Mouse (Mus musculus) CH12.LX (cell line): ENCODE data around the gene Mapk13. TPM values are rescaled to one million over a fixed set of nuclear protein-coding genes. Genes with fewer than 3 reads are reported as not detected.

Experiments
- DNase-seq: peaks from one replicate; pipeline ENCODE4 v3.0.0-alpha.2; 2013; ENCODE audit errors: extremely low read depth
- H3K27ac ChIP-seq: 2 replicates; pipeline ENCODE4 v1.5.1; 2012; ENCODE audit warnings: low read depth, mild to moderate bottlenecking, control low read depth, moderate library complexity; ENCODE audit not compliant: insufficient read depth
- H3K27me3 ChIP-seq: replicated peaks from 2 replicates; pipeline ENCODE3; 2012; ENCODE audit warnings: inconsistent platforms
- H3K36me3 ChIP-seq, 2 experiments: replicated peaks in 1 of 2; 2 replicates each; pipeline versions ENCODE3 to v1.6.1; 2012; ENCODE audit warnings: inconsistent platforms in 1 of 2, low read length in 1 of 2, mild to moderate bottlenecking in 1 of 2, mixed read lengths in 1 of 2, moderate library complexity in 1 of 2; ENCODE audit not compliant: control insufficient read depth in 1 of 2, insufficient read depth in 1 of 2
- H3K4me1 ChIP-seq, 2 experiments: 2 replicates each; pipeline ENCODE4 v1.6.1; 2012; ENCODE audit warnings: inconsistent platforms in 1 of 2, moderate library complexity in 1 of 2; ENCODE audit not compliant: insufficient read depth in 2 of 2, control insufficient read depth in 1 of 2
- H3K4me2 ChIP-seq: 2 replicates; pipeline ENCODE4 v1.6.1; 2012; ENCODE audit warnings: low read depth, mild to moderate bottlenecking, control low read depth; ENCODE audit not compliant: poor library complexity, insufficient read depth, severe bottlenecking
- H3K4me3 ChIP-seq, 3 experiments: fragments of 150-350 bp in 1 of 3; sonication (generic) in 1 of 3; replicated peaks in 1 of 3; 2 replicates each; pipeline versions ENCODE3 to v1.5.1; 2011 to 2012; ENCODE audit warnings: low read depth in 2 of 3, low read length in 2 of 3, mild to moderate bottlenecking in 2 of 3, moderate library complexity in 2 of 3, control low read depth in 1 of 3, improper control_type of control experiment in 1 of 3, inconsistent platforms in 1 of 3, mixed read lengths in 1 of 3; ENCODE audit not compliant: poor library complexity in 1 of 3
- H3K79me2 ChIP-seq: replicated peaks from 2 replicates; pipeline ENCODE4 v1.6.1; 2012; ENCODE audit warnings: mild to moderate bottlenecking, moderate library complexity; ENCODE audit not compliant: control insufficient read depth, poor library complexity, insufficient read depth, severe bottlenecking; ENCODE audit errors: extremely low read depth
- H3K9ac ChIP-seq: 2 replicates; pipeline ENCODE4 v1.6.1; 2012; ENCODE audit warnings: low read depth, mild to moderate bottlenecking, control low read depth, moderate library complexity; ENCODE audit not compliant: insufficient read depth
- H3K9me3 ChIP-seq: replicated peaks from 2 replicates; pipeline ENCODE3; 2012; ENCODE audit warnings: low read length, inconsistent platforms, mixed read lengths
- BHLHE40 ChIP-seq: IDR thresholded peaks from 2 replicates; pipeline ENCODE4 v1.6.1; 2011; ENCODE audit warnings: mild to moderate bottlenecking, low read depth, low read length, improper control_type of control experiment
- CHD1 ChIP-seq: IDR thresholded peaks from 2 replicates; pipeline ENCODE4 v1.6.1; 2012; ENCODE audit warnings: low read depth, low read length, improper control_type of control experiment, inconsistent platforms
- E2F4 ChIP-seq: IDR thresholded peaks from 2 replicates; pipeline ENCODE4 v1.6.1; 2011; ENCODE audit warnings: low read depth, low read length, improper control_type of control experiment; ENCODE audit not compliant: insufficient replicate concordance
- ELF1 ChIP-seq: IDR thresholded peaks from 2 replicates; pipeline ENCODE4 v1.6.1; 2014; ENCODE audit warnings: low read depth, mild to moderate bottlenecking, inconsistent platforms, low read length, improper control_type of control experiment
- ETS1 ChIP-seq: conservative IDR thresholded peaks from 2 replicates; pipeline ENCODE4 v1.6.1; 2012; ENCODE audit warnings: low read depth, mild to moderate bottlenecking, inconsistent platforms, low read length, improper control_type of control experiment, moderate library complexity
- GABPA ChIP-seq: IDR thresholded peaks from 2 replicates; pipeline ENCODE4 v1.6.1; 2012; ENCODE audit warnings: low read depth, low read length, improper control_type of control experiment, inconsistent platforms; ENCODE audit not compliant: insufficient replicate concordance
- IRF4 ChIP-seq: IDR thresholded peaks from 2 replicates; pipeline ENCODE4 v1.6.1; 2014; ENCODE audit warnings: low read depth, mild to moderate bottlenecking, inconsistent platforms, low read length, improper control_type of control experiment
- JUN ChIP-seq: IDR thresholded peaks from 2 replicates; pipeline ENCODE4 v1.6.1; 2011; ENCODE audit warnings: low read depth, mild to moderate bottlenecking, low read length, improper control_type of control experiment, moderate library complexity; ENCODE audit not compliant: insufficient read depth
- MAFK ChIP-seq: IDR thresholded peaks from 2 replicates; pipeline ENCODE4 v1.6.1; 2011; ENCODE audit warnings: low read length, improper control_type of control experiment; ENCODE audit not compliant: insufficient replicate concordance
- MAX ChIP-seq: IDR thresholded peaks from 2 replicates; pipeline ENCODE4 v1.6.1; 2011; ENCODE audit warnings: low read length, improper control_type of control experiment
- MAZ ChIP-seq: IDR thresholded peaks from 2 replicates; pipeline ENCODE4 v1.6.1; 2012; ENCODE audit warnings: low read depth, mild to moderate bottlenecking, inconsistent platforms, low read length, improper control_type of control experiment, moderate library complexity
- MEF2A ChIP-seq: IDR thresholded peaks from 2 replicates; pipeline ENCODE4 v1.6.1; 2014; ENCODE audit warnings: low read depth, mild to moderate bottlenecking, inconsistent platforms, low read length, improper control_type of control experiment, borderline replicate concordance
- MXI1 ChIP-seq: IDR thresholded peaks from 2 replicates; pipeline ENCODE4 v1.6.1; 2011; ENCODE audit warnings: mild to moderate bottlenecking, low read depth, low read length, improper control_type of control experiment
- NELFE ChIP-seq: IDR thresholded peaks from 2 replicates; pipeline ENCODE4 v1.6.1; 2011; ENCODE audit warnings: low read depth, low read length, improper control_type of control experiment
- NRF1 ChIP-seq: IDR thresholded peaks from 2 replicates; pipeline ENCODE4 v1.6.1; 2014; ENCODE audit warnings: low read depth, mild to moderate bottlenecking, inconsistent platforms, low read length, improper control_type of control experiment, moderate library complexity
- PAX5 ChIP-seq: IDR thresholded peaks from 2 replicates; pipeline ENCODE4 v1.6.1; 2012; ENCODE audit warnings: low read length, inconsistent platforms, mixed read lengths
- POLR2A ChIP-seq: IDR thresholded peaks from 2 replicates; pipeline ENCODE4 v1.6.1; 2011; ENCODE audit warnings: low read depth, mild to moderate bottlenecking, improper control_type of control experiment, low read length
- POLR2AphosphoS2 ChIP-seq: IDR thresholded peaks from 2 replicates; pipeline ENCODE4 v1.6.1; 2011; ENCODE audit warnings: low read depth, low read length, improper control_type of control experiment
- RCOR1 ChIP-seq: conservative IDR thresholded peaks from 2 replicates; pipeline ENCODE4 v1.6.1; 2012; ENCODE audit warnings: low read depth, mild to moderate bottlenecking, inconsistent platforms, low read length, improper control_type of control experiment
- SMC3 ChIP-seq: IDR thresholded peaks from 2 replicates; pipeline ENCODE4 v1.6.1; 2011; ENCODE audit warnings: low read depth, low read length, improper control_type of control experiment
- TCF12 ChIP-seq: IDR thresholded peaks from 2 replicates; pipeline ENCODE4 v1.6.1; 2014; ENCODE audit warnings: low read depth, mild to moderate bottlenecking, inconsistent platforms, low read length, improper control_type of control experiment
- USF2 ChIP-seq: conservative IDR thresholded peaks from 2 replicates; pipeline ENCODE4 v1.6.1; 2011; ENCODE audit warnings: low read depth, low read length, improper control_type of control experiment
- ZMIZ1 ChIP-seq: IDR thresholded peaks from 2 replicates; pipeline ENCODE4 v1.6.1; 2012; ENCODE audit warnings: low read depth, mild to moderate bottlenecking, inconsistent platforms, low read length, improper control_type of control experiment
- ZNF384 ChIP-seq: IDR thresholded peaks from 2 replicates; pipeline ENCODE4 v1.6.1; 2012; ENCODE audit warnings: low read depth, low read length, improper control_type of control experiment, inconsistent platforms
- dilution Hi-C: fragments of 300-500 bp; cut with MboI; formaldehyde crosslinking; loops from 2 replicates; pipeline ENCODE4 v1.14.3; 2020; ENCODE audit warnings: low sequenced_read_pairs; ENCODE audit not compliant: extremely low pct_unique_long_range_greater_than_20kb, extremely low pct_ligation_motif_present
- in situ Hi-C: fragments of 300-500 bp; cut with MboI; formaldehyde crosslinking; loops from 3 replicates; pipeline ENCODE4 v1.14.3; 2019; ENCODE audit warnings: low sequenced_read_pairs, low pct_ligation_motif_present, low pct_unique_long_range_greater_than_20kb, mixed read lengths
- polyA plus RNA-seq: library from polyadenylated mRNA; unstranded; fragments of >175 nt; gene quantifications from 2 replicates; pipeline ENCODE4 v1.2.1, GENCODE M21; 2012; ENCODE audit warnings: low read depth; ENCODE audit not compliant: insufficient read length
- total RNA-seq, 2 experiments: library from RNA; depleted of rRNA; stranded (reverse); fragments of 300-350 nt in 1 of 2; fragments of >200 nt in 1 of 2; gene quantifications; 2 replicates each; pipeline ENCODE4 v1.2.3; 2012 to 2014

Gene Mapk13
- total and polyA plus RNA-seq, 3 experiments, result not detected

GRCm38 (mm10) chr17:28766203-28766602 lies 2.9 kb upstream of the Mapk13 start:
- in situ Hi-C loops (no loop called here), dilution Hi-C loops (no loop called here)
- Histone ChIP-seq H3K27ac (no peak overlapping the region), H3K4me1 (no peaks in the 10 kb centered on the region), H3K36me3 (no peaks in the 10 kb centered on the region), H3K27me3 (peaks cover 25% of the 10 kb centered on the region), H3K9me3 (no peaks in the 10 kb centered on the region), H3K79me2 (no peaks in the 10 kb centered on the region), H3K9ac (no peak overlapping the region), H3K4me2 (no peak overlapping the region), H3K4me3 (no peak overlapping the region)
- TF ChIP-seq MAFK (no peak), PAX5 (no peak), CHD1 (no peak), E2F4 (no peak), ETS1 (no peak), USF2 (no peak), BHLHE40 (no peak), IRF4 (no peak), ZMIZ1 (no peak), RCOR1 (no peak), ZNF384 (no peak), MAX (no peak), NRF1 (no peak), GABPA (no peak), MEF2A (no peak), ELF1 (no peak)
- no peak for DNase-seq

GRCm38 (mm10) chr17:28766781-28767515 lies 2.1 kb upstream of the Mapk13 start:
- in situ Hi-C loops (no loop called here), dilution Hi-C loops (no loop called here)
- Histone ChIP-seq H3K9me3 (no peaks in the 10 kb centered on the region), H3K27me3 (peaks cover 30% of the 10 kb centered on the region), H3K9ac (no peak overlapping the region), H3K4me1 (no peaks in the 10 kb centered on the region), H3K36me3 (no peaks in the 10 kb centered on the region), H3K79me2 (no peaks in the 10 kb centered on the region), H3K27ac (no peak overlapping the region), H3K4me3 (no peak overlapping the region), H3K4me2 (no peak overlapping the region)
- TF ChIP-seq ZMIZ1 (no peak), MXI1 (no peak), ELF1 (no peak), RCOR1 (no peak), MEF2A (no peak), POLR2AphosphoS2 (no peak), JUN (no peak), SMC3 (no peak), MAFK (no peak), NELFE (no peak), USF2 (no peak), TCF12 (no peak), POLR2A (no peak), CHD1 (no peak), MAZ (no peak)
- DNase-seq, result no peak
